Mouse (Mus musculus) T-helper 1 cell (primary cell): ENCODE data around the gene Prdx2.

Experiments used
- in situ Hi-C: fragments of 300-600 bp; cut with MboI, MseI; formaldehyde crosslinking; loops from one replicate; pipeline ENCODE4 v1.15.1; 2025; ENCODE audit warnings: high pct_unique_total_duplicates

Prdx2 gene

GRCm38 (mm10) chr8:84977435-84978247 lies 8.3 kb downstream of the Prdx2 start:
- in situ Hi-C loops = loop anchor here (5.0 kb wide), 1 partner anchor 50 kb away; the partner anchor contains the start of genes Asna1 and Trir

GRCm38 (mm10) chr8:84978248-84978940 lies 9.0 kb downstream of the Prdx2 start, which contains the start of gene Junb:
Gene Junb, minus strand, starts transcription at chr8:84978718.
- in situ Hi-C loops = loop anchor here (5.0 kb wide), 1 partner anchor 49 kb away; the partner anchor contains the start of genes Asna1 and Trir

- in situ Hi-C loops = loop anchor here (5.0 kb wide), 1 partner anchor 47 kb away; the partner anchor contains the start of genes Asna1 and Trir
Observed at GRCm38 (mm10) chr8:84979599-84980421, 10.4 kb downstream of the Prdx2 start.

- in situ Hi-C loops = no loop called here
Observed at GRCm38 (mm10) chr8:84980622-84981358, 11.4 kb downstream of the Prdx2 start.

- in situ Hi-C loops = no loop called here
Observed at GRCm38 (mm10) chr8:84981644-84982498, 12.5 kb downstream of the Prdx2 start.

- in situ Hi-C loops = no loop called here
Observed at GRCm38 (mm10) chr8:84982499-84983011, 13.2 kb downstream of the Prdx2 start.

- in situ Hi-C loops = no loop called here
Observed at GRCm38 (mm10) chr8:84984294-84985048, 15.1 kb downstream of the Prdx2 start.

- in situ Hi-C loops = no loop called here
Observed at GRCm38 (mm10) chr8:84985049-84985683, 15.8 kb downstream of the Prdx2 start.

GRCm38 (mm10) chr8:84985684-84986378 lies 16.4 kb downstream of the Prdx2 start:
- in situ Hi-C loops = no loop called here

- in situ Hi-C loops = no loop called here
Observed at GRCm38 (mm10) chr8:84986379-84986945, 17.1 kb downstream of the Prdx2 start.

GRCm38 (mm10) chr8:84987388-84987787 lies 18.0 kb downstream of the Prdx2 start:
- in situ Hi-C loops = no loop called here

- in situ Hi-C loops = no loop called here
Observed at GRCm38 (mm10) chr8:84987903-84988302, 18.5 kb downstream of the Prdx2 start.

- in situ Hi-C loops = no loop called here
Observed at GRCm38 (mm10) chr8:84989311-84989731, 19.9 kb downstream of the Prdx2 start.

GRCm38 (mm10) chr8:84989810-84990209 lies 20.4 kb downstream of the Prdx2 start:
- in situ Hi-C loops = no loop called here

GRCm38 (mm10) chr8:84990349-84990748 lies 21.0 kb downstream of the Prdx2 start, which contains the start of gene Hook2:
Gene Hook2, plus strand, starts transcription at chr8:84990603.
- in situ Hi-C loops = no loop called here

- in situ Hi-C loops = no loop called here
Observed at GRCm38 (mm10) chr8:84990836-84991235, 21.4 kb downstream of the Prdx2 start.

- in situ Hi-C loops = no loop called here
Observed at GRCm38 (mm10) chr8:84994375-84994774, 25.0 kb downstream of the Prdx2 start.
